Mouse (Mus musculus) naive thymus-derived CD4-positive, alpha-beta T cell, adult 2 months (primary cell): Measurements from ENCODE around the gene 4930507D05Rik.
"Not testable (repeated sequence)": the region's sequence is repeated elsewhere in the genome, so short reads cannot be mapped to it uniquely, and the experiment has no call there.

Experiments used
- DNase-seq: peaks from one replicate; pipeline ENCODE4 v3.0.0-alpha.2; 2011; ENCODE audit warnings: low read depth

Gene 4930507D05Rik

DNA sequence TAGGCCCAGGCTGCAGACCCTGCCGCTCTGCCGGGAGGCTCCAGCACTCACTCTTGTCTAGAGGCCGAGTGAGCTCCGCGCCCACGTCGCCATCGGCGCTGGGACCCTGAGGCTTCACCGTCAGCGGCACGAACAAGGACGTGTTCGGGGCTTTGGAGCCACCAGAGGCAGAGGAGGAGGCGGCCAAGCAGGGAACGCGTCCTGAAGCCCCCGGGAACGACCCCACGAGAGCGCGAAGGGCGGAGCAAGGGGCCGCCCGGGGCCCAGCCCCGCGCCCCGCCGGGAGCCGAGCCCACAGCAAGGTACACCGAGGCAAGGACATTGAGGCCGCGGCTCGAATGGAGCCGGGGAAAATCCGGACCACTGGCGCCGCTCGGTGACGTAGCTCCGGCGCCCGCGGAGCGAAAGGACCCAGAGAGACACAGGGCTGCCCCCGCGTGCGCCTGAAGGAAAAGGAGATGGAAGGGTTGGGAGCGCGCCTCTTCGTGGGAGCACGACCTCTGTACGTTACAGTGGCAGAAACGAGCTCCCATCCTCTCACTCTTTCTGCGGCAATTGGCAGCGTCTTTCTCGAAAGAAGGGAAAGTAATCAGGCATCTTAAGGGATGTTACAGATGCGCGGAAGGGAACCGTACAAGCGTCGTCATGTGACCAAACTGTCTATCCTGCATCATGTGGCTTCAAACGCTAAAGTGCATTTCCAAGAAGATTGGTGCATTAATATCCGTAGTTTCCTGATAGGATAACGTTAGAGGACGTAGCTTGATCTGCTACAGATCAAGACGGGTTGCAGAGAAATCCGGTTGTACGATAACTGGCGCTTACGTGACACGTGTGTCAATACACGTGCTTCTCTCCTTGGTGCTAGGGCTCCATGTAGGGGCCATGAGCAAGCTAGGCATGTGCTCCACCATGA is at the start of gene 4930507D05Rik, which contains the start of gene Supv3l1:
Gene 4930507D05Rik (plus strand): TSS at position 126 of the 916 bp plus-strand sequence.
Gene Supv3l1 (minus strand): TSS at position 375 of the 916 bp plus-strand sequence.
- DNase-seq: peak; percentile 96

DNA sequence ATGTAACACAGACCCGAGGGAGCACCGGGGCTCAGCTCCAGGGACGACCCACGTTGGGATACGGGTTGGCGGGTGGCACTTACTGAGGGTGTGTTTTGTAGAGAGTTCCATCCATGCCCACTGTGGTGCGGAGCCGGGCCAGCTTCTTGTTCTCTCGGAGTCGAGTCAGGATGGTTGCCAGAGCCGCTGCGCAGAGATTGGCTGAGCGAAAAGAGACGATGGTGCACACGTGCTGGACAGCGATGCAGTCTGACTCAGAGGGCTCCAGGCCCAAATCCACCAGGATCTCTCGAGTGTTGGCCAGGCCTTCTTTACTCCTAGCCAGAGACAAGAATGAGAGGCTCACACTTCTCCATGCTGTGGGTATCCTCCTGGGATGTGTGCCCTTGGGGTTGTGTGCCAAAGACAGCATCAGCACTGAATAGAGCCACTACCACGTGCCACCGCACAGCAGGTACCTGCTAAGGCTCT is 47.6 kb upstream of the 4930507D05Rik start:
- no peak for DNase-seq

GRCm38 (mm10) chr10:62404901-62405300 is 44.4 kb upstream of the 4930507D05Rik start:
- peak; percentile 5 for DNase-seq

DNA sequence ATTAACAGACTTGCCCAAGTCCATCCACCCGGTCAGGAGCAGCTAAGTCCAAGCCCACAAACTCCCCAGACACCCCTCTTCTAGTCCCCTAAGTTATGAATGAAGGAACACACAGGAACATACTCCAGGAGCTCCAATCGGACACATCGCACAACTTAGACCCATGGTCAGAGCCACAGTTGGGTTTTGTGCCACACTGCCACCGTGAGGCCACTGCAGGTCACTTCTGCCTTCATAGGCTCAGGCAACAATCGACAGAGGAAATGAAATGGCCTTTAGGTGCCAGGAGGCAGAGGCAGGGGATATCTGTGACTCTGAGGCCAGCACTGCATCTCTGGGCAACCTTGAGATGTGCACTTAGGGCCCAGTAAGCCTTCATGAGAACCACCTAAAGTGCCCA is 38.3 kb upstream of the 4930507D05Rik start:
- peak; percentile 63 for DNase-seq

DNA sequence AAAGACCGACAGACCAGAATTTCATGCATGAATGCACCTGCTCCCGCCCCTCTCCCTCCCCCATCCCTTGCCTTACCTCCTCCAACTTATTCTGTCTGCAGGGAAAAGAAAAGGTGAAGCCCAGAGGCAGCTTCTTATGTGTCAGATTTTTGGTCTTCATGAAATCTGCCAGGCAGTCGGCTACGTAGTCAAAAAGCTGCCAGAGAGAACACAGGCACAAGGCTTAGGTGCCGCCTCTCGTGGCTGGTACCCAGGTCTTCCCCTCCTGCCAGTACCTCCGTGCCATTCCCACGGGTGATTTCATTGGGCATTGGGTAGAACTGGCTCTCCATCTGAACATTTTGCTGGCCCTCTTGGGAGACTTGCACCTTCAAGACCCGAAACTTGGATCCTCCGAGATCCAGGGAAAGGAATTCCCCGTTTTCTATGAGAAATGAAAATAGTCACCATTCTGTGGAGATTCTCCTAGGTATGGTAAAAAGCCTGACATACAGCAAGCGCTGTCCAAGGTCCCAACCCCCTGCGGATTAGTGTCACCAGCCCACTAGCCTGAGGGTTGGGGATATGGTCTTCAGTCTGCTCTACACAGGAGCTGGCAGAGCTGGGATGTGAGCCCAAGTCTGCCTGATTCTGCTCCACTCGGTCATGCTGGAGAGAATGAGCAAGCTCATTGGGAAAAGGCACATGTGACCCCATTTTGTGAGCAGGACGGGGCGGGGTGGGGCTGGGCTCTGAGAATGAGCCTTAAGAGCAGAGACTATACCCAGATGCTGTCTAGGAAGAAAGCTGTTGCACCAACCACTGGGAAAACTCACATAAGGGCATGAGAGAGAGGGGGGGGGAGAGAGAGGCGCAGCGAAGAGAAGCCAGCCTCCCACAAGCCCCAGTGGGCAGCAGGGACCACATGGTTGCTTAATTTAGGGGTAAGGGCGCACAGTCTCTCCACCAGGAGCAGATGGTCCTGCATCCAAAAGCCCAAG is 37.6 kb upstream of the 4930507D05Rik start:
- DNase-seq: no peak

- DNase-seq: no peak
These were observed 36.2 kb upstream of the 4930507D05Rik start for GRCm38 (mm10) chr10:62412906-62413605.

GRCm38 (mm10) chr10:62413606-62413982 is 35.7 kb upstream of the 4930507D05Rik start:
- no peak for DNase-seq

DNA sequence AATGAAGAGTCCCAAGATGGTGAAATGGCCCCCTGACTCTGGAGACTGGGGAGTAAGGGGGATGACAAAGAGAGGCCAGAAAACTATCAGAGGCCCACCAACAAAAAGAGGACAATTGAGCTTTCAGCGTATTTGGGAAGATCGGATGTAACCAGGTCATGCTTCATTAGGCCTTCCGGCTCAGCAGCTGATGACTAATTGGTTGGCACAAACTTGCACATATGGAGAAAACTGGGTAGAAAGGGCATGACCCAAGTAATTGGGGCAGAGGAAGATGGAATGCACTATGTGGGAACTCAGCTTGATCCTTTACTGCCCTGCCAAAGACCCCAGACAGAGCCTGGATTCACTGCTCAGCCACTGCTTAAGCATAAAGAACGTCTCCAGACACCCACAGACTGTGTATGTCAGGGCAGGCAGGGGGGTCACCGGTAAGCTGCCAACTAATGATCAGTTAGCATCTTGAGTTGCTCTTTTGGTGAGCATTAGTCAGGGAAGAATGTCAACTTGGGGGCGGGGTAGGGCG is 30.4 kb upstream of the 4930507D05Rik start:
- no peak for DNase-seq

GRCm38 (mm10) chr10:62419422-62419821 is 29.9 kb upstream of the 4930507D05Rik start:
- DNase-seq: no peak

- no peak for DNase-seq
These were observed 28.9 kb upstream of the 4930507D05Rik start for GRCm38 (mm10) chr10:62420399-62420798.

DNA sequence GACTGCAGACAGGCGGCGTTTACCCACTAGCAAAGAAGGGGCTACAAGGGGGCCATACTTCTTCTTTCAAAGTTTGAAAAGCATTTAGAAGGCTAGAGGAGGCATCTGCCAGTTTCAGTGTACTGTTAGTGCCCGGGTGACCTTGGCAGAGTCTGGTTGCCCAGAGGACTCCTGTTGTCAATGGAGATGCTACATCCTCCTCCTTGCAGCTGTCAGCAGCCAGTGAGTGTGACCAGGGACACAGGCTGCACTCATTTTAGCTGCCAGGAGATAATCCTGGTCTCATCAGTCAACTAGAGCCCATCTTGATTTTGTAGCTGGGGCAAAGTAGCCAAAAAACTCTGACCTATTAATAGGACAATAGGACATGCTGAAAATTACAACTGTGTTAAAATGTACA is 28.2 kb upstream of the 4930507D05Rik start:
- no peak for DNase-seq

DNA sequence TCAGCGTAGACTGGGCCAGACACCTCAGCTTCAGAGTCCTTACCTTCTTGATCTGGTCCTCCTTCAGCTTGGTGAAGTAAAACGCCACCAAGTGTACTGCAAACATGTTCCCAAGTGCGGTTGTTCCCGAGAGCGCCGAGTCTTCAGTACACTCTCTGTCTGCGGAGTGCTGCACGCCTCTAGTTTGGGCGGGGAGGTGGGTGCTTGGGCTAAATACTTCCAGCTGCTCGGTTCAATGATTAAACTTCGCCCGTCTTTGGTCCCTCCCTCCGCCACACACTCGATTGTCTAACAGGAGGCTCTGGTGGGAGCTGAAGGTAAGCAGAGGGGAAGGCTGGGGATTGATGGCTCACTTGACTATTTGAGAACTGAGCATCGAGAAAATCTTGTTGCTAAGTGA is 27.0 kb upstream of the 4930507D05Rik start, which contains the start of gene Hkdc1:
Gene Hkdc1 (minus strand): TSS at position 237 of the 400 bp plus-strand sequence.
- DNase-seq: no peak

DNA sequence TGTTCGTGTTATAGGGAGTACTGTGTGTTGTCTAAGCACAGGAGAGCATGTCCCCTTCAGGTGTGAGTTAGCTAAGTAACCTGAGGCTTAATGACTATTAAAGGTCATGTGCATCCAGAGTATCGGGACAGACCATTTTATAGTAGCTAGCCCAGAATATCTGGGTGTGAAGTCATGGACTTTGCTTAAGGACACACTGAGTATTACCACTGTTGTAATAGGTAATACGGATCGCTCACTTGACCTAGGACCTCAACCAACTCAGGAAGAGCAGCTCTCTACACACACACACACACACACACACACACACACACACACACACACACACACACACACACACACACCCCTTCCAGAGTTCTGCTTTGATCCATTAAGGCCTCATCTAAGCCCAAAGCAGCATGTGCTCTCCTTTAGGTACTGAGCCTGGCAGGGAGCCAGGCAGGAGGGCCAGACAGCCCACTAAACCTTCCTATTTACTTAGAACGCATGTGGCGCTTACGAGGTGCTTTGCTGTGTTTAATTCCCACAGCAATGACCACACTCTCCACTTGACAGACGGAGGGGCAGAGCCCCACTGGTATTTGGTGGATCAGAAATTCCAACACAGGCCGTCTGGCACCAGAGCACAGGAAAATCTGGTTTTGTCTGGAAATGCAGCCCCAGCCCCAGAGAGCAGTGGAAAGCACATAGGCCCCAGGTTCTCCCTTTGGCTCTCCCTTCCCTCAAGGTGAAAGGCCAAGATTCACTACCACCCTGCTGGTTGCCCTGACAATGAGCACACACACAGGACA is 24.0 kb upstream of the 4930507D05Rik start:
- DNase-seq: no peak

DNA sequence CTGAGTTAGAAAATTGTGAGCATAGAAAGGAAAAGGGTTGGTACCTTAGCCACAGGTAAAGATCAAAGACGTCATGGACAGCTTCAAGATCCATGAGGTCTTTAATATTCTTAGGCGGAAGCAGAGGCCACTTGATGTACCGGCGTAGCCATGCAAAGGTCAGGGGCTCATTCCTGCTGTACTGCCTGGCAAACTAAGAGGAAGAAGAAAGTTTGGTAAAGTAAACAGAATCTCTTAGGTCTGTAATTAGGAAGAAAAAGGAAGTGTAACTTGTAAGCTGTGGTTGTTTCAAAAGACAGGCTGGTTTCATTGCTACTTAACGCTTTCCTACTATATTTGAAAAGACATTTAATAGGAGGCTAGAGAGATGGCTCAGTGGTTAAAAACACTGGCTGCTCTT is 18.9 kb upstream of the 4930507D05Rik start:
- no peak for DNase-seq

DNA sequence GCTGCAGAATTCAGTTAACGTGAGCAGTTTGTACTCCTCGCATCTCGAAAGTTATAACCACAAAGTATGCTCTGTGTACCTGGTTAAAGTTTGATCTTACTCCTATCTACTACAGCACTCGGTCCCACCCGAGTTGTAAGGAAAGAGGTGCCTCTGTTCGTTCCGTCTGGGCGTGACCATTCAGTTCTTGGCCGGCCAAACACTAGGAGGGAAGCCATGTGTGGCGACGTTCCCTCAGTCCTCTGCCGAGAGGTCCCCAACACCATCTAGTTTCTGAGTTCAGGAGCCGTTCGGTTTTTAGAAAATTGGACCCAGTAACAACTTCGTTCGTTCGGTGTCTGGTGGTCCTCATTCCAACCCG is 971 bp downstream of the 4930507D05Rik start:
- no peak for DNase-seq

DNA sequence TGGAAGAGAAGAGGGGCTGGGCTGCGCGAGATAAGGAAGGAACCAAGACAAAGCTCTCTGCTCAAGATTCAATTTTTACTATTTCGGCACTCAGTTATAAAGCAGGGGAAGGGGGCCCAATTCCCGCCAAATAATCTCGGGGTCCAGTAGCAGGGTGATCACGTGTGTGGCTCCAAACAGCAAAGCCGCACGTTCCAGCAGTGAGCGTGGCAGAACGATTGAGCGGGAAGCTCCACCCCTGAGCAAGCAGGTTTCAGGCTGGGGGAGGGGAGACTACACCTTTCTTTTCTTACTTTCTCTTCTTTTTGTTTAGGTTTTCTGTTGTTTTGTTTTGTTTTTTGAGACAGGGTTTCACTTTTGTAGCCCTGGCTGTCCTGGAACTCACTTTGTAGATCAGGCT is 2.7 kb downstream of the 4930507D05Rik start:
- DNase-seq: not testable (repeated sequence)

- no peak for DNase-seq
These were observed 12.0 kb downstream of the 4930507D05Rik start for GRCm38 (mm10) chr10:62461321-62461720.

GRCm38 (mm10) chr10:62469736-62470135 is 20.4 kb downstream of the 4930507D05Rik start:
- DNase-seq: no peak

DNA sequence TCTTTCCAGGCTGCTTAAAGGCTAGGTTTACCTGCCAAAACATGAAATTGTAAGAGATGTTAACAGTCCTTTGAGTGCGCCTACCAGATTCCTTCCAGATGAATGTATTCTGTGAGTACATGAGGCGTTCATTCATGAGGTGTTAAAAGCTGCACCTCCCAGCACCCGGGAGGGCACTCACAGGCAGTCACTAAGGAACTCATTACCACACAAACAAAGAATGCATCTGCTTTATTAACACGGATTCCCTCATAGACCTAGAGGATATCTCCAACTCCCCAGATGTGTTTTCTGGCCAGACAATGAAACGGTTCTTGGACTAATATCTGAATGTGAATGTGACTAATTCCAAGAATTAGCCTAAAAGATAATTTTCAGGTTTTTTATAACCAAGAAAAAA is 21.8 kb downstream of the 4930507D05Rik start:
- no peak for DNase-seq

- DNase-seq: no peak
These were observed 25.7 kb downstream of the 4930507D05Rik start for GRCm38 (mm10) chr10:62474944-62475343.

DNA sequence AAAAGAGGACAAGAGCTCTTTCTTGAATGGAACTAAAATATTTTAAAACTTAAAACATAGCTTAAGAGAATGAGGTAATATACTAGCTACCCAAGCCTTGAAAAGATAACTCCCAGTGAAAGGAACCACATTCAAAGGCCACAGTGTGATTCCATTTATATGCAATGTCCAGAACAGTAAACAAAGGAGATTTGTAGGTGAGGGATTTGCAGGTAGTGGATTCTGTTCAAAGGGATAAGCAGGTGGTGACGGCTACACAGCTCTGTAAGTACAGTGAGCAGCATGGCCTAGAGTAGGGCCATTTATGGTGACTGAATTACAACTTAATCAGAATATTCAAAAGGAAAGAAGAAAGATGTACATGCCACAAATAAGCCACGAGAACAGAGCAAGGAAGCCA is 27.7 kb downstream of the 4930507D05Rik start:
- DNase-seq: no peak
